Mouse (Mus musculus): ENCODE measurements around the gene Gm6793. TPM values are rescaled to one million over a fixed set of nuclear protein-coding genes. Genes with fewer than 3 reads are reported as not detected.

The Gm6793 gene
- total RNA-seq (2012; rRNA removed) = 0.42 TPM in 1 of 2 replicates, not detected in the other
- total RNA-seq (2014; rRNA removed) = 0.22 TPM in 1 of 2 replicates, not detected in the other
- 0.27 and 0.90 TPM in 2 replicates for polyA plus RNA-seq (2012; ENCODE audit: insufficient read length, low read depth)

GRCm38 (mm10) chr8:112014936-112015335, at the start of gene Gm6793:
Gene Gm6793, minus strand, starts transcription at chr8:112015036.
- Histone ChIP-seq H3K9ac (ENCODE audit: insufficient read depth, low read depth) (no peak within 1 kb of the TSS), H3K9me3 (replicated peaks; ENCODE audit: low read length) (no peaks in the 10 kb centered on the region), H3K27me3 (replicated peaks) (no peaks in the 10 kb centered on the region), H3K36me3 (replicated peaks in 1 of 2; ENCODE audit: control insufficient read depth in 1 of 2, insufficient read depth in 1 of 2, low read length in 1 of 2) (peaks cover 25 to 48% of the 10 kb centered on the region in 2 experiments), H3K4me2 (ENCODE audit: insufficient read depth, low read depth, poor library complexity, severe bottlenecking) (no peak within 1 kb of the TSS), H3K27ac (ENCODE audit: insufficient read depth, low read depth) (no peak within 1 kb of the TSS), H3K79me2 (replicated peaks; ENCODE audit: control insufficient read depth, extremely low read depth, insufficient read depth, poor library complexity, severe bottlenecking) (peaks cover 25% of the 10 kb centered on the region), H3K4me1 (ENCODE audit: control insufficient read depth in 1 of 2, insufficient read depth in 2 of 2) (peaks cover 5 to 10% of the 10 kb centered on the region in 2 experiments), H3K4me3 (replicated peaks in 1 of 3; ENCODE audit: low read depth in 2 of 3, low read length in 2 of 3, poor library complexity in 1 of 3) (no peak within 1 kb of the TSS)
- no peak for DNase-seq (ENCODE audit: extremely low read depth)
- TF ChIP-seq JUN (IDR thresholded peaks at IDR 0.05; ENCODE audit: insufficient read depth, low read depth, low read length) (no peak), EP300 (IDR thresholded peaks at IDR 0.05; ENCODE audit: low read length) (no peak), NELFE (IDR thresholded peaks at IDR 0.05; ENCODE audit: low read depth, low read length) (no peak), TBP (conservative IDR thresholded peaks at IDR 0.05; ENCODE audit: low read depth, low read length) (no peak), POLR2A (IDR thresholded peaks at IDR 0.05; ENCODE audit: low read depth, low read length) (no peak), BHLHE40 (IDR thresholded peaks at IDR 0.05; ENCODE audit: low read depth, low read length) (no peak), USF1 (IDR thresholded peaks at IDR 0.05; ENCODE audit: low read depth, low read length) (no peak), ZNF384 (IDR thresholded peaks at IDR 0.05; ENCODE audit: low read depth, low read length) (no peak), ZC3H11A (IDR thresholded peaks at IDR 0.05; ENCODE audit: low read depth, low read length) (no peak), IRF4 (IDR thresholded peaks at IDR 0.05; ENCODE audit: low read depth, low read length) (no peak), CTCF (conservative IDR thresholded peaks at IDR 0.05 in 1 of 2, IDR thresholded peaks at IDR 0.05 in 1 of 2; ENCODE audit: low read depth in 2 of 2, low read length in 2 of 2) (no peak), MEF2A (IDR thresholded peaks at IDR 0.05; ENCODE audit: borderline replicate concordance, low read depth, low read length) (no peak), TCF12 (IDR thresholded peaks at IDR 0.05; ENCODE audit: low read depth, low read length) (no peak), RCOR1 (conservative IDR thresholded peaks at IDR 0.05; ENCODE audit: low read depth, low read length) (no peak)
- dilution Hi-C loops (cut with MboI; ENCODE audit: extremely low pct_ligation_motif_present, extremely low pct_unique_long_range_greater_than_20kb, low sequenced_read_pairs) = no loop called here
- in situ Hi-C loops (cut with MboI; ENCODE audit: low pct_ligation_motif_present, low pct_unique_long_range_greater_than_20kb, low sequenced_read_pairs) = no loop called here

GRCm38 (mm10) chr8:112061372-112061771, 46.5 kb upstream of the Gm6793 start:
- Histone ChIP-seq H3K4me2 (ENCODE audit: insufficient read depth, low read depth, poor library complexity, severe bottlenecking) (no peak overlapping the region), H3K36me3 (replicated peaks in 1 of 2; ENCODE audit: control insufficient read depth in 1 of 2, insufficient read depth in 1 of 2, low read length in 1 of 2) (no peaks in the 10 kb centered on the region), H3K27ac (ENCODE audit: insufficient read depth, low read depth) (no peak overlapping the region), H3K4me1 (ENCODE audit: control insufficient read depth in 1 of 2, insufficient read depth in 2 of 2) (no peaks in the 10 kb centered on the region), H3K9me3 (replicated peaks; ENCODE audit: low read length) (no peaks in the 10 kb centered on the region), H3K4me3 (replicated peaks in 1 of 3; ENCODE audit: low read depth in 2 of 3, low read length in 2 of 3, poor library complexity in 1 of 3) (no peak overlapping the region), H3K79me2 (replicated peaks; ENCODE audit: control insufficient read depth, extremely low read depth, insufficient read depth, poor library complexity, severe bottlenecking) (no peaks in the 10 kb centered on the region), H3K9ac (ENCODE audit: insufficient read depth, low read depth) (no peak overlapping the region), H3K27me3 (replicated peaks) (peaks cover 43% of the 10 kb centered on the region)
- TF ChIP-seq MAZ (IDR thresholded peaks at IDR 0.05; ENCODE audit: low read depth, low read length) (0 out of 2 replicates have a peak, but pooled peaks have one; percentile 49), MYC (IDR thresholded peaks at IDR 0.05; ENCODE audit: low read depth, low read length) (peak; percentile 32; the same call in 1 of the 2 replicates), E2F4 (IDR thresholded peaks at IDR 0.05; ENCODE audit: insufficient replicate concordance, low read depth, low read length) (no peak), MAX (IDR thresholded peaks at IDR 0.05; ENCODE audit: low read length) (peak; percentile 59; the same call in 1 of the 2 replicates), ZC3H11A (IDR thresholded peaks at IDR 0.05; ENCODE audit: low read depth, low read length) (no peak; the same call in 1 of the 2 replicates), TCF12 (IDR thresholded peaks at IDR 0.05; ENCODE audit: low read depth, low read length) (no peak), KAT2A (IDR thresholded peaks at IDR 0.05; ENCODE audit: insufficient replicate concordance, low read length) (no peak), CTCF (conservative IDR thresholded peaks at IDR 0.05 in 1 of 2, IDR thresholded peaks at IDR 0.05 in 1 of 2; ENCODE audit: low read depth in 2 of 2, low read length in 2 of 2) (peak; percentile 49 to 84), BHLHE40 (IDR thresholded peaks at IDR 0.05; ENCODE audit: low read depth, low read length) (peak; percentile 79), SMC3 (IDR thresholded peaks at IDR 0.05; ENCODE audit: low read depth, low read length) (peak; percentile 63)
- in situ Hi-C loops (cut with MboI; ENCODE audit: low pct_ligation_motif_present, low pct_unique_long_range_greater_than_20kb, low sequenced_read_pairs) (no loop called here), dilution Hi-C loops (cut with MboI; ENCODE audit: extremely low pct_ligation_motif_present, extremely low pct_unique_long_range_greater_than_20kb, low sequenced_read_pairs) (no loop called here)
- DNase-seq (ENCODE audit: extremely low read depth) = peak; percentile 58
